Mouse (Mus musculus) macrophage (primary cell): ENCODE measurements around the gene Usp42. TPM values are rescaled to one million over a fixed set of nuclear protein-coding genes. Genes with fewer than 3 reads are reported as not detected.

ENCODE experiments used
- H3K27ac ChIP-seq: fragments of 350-480 bp; formaldehyde crosslinking; 2 replicates; pipeline ENCODE4 v1.9.0; 2021
- H3K36me3 ChIP-seq: fragments of 350-480 bp; formaldehyde crosslinking; 2 replicates; pipeline ENCODE4 v1.9.0; 2021; ENCODE audit errors: inconsistent target
- H3K4me3 ChIP-seq: fragments of 350-480 bp; formaldehyde crosslinking; 2 replicates; pipeline ENCODE4 v1.9.0; 2021; ENCODE audit errors: inconsistent target
- H3K79me2 ChIP-seq: fragments of 350-480 bp; formaldehyde crosslinking; 2 replicates; pipeline ENCODE4 v1.9.0; 2021; ENCODE audit errors: inconsistent target
- WGBS: methylation state at CpG from one replicate; pipeline ENCODE4 v1.1.7; 2026; ENCODE audit warnings: inconsistent platforms; ENCODE audit not compliant: missing documents; 5-methylcytosine and 5-hydroxymethylcytosine counted together
- polyA plus RNA-seq: library from polyadenylated mRNA; stranded (reverse); fragments of 250-400 nt; gene quantifications from 3 replicates; pipeline ENCODE4 v1.2.4, GENCODE M21; 2018; ENCODE audit warnings: inconsistent platforms

Gene Usp42
- polyA plus RNA-seq, 1 experiment from 2014 or later: 7.2 TPM

DNA sequence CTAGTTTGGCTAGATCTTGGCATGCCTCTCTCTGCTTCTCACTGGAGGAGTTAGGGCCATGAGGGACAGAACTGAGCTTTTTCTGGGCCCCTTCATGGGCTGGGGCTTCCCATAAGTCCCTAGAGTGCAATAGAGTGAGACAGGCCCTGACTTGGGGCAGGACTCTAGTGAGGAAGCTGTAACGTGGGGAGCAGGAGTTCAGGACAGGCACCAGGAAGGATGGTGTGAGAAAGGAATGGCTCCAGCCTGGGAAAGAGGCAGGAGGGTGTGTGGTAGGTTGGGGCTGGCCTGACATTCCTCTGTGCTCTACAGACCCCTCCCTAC lies 26.5 kb downstream of the Usp42 start:
- H3K27ac ChIP-seq: no peak overlapping the region
- H3K4me3 ChIP-seq: no peak overlapping the region
- H3K36me3 ChIP-seq: peaks cover 31% of the 10 kb centered on the region; the same call in 1 of the 2 replicates
- 86% methylated on average over 1 of the region's 1 CpGs for WGBS
- H3K79me2 ChIP-seq: no peaks in the 10 kb centered on the region

DNA sequence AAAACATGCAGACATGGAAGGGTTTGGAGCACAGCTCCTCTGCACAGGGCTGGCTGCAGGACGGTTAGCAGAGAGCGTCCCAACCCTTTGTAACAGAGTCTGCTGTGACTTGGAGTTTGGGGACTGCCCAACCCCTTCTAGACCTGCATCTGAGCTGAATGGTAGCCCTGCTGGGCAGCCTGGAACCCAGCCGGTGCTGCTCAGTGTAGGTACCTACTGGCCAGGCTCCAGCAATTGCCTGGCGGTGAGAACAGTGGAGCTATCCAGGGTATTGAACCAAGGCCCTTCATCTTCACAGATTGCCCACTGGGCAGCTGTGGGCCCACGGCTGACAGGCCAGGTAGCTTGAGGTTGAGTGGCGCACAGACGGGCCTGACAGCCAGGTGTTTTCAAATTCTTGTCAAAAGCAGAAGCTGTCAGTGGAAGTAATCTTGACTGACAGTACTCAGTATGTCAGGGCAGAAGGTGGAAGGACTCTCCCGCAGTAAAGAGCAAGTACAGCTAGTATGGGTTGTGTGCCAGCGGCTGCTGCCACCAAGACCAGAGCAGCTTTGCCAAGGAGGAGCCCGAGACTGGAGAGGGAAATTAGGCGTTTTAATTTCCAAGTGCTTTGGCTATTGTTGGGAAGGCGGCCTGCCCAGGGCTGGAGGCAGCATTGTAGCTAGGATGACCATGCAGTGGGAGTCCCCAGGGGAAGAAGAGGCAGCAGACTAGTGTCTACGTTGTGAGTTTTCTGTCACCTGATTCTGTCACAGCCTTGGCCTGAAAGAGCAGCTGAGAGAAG lies 27.0 kb downstream of the Usp42 start:
- Histone ChIP-seq H3K36me3 (peaks cover 29% of the 10 kb centered on the region; the same call in 1 of the 2 replicates), H3K79me2 (no peaks in the 10 kb centered on the region), H3K27ac (no peak overlapping the region), H3K4me3 (no peak overlapping the region)
- 96% methylated on average over 13 of the region's 13 CpGs for WGBS

DNA sequence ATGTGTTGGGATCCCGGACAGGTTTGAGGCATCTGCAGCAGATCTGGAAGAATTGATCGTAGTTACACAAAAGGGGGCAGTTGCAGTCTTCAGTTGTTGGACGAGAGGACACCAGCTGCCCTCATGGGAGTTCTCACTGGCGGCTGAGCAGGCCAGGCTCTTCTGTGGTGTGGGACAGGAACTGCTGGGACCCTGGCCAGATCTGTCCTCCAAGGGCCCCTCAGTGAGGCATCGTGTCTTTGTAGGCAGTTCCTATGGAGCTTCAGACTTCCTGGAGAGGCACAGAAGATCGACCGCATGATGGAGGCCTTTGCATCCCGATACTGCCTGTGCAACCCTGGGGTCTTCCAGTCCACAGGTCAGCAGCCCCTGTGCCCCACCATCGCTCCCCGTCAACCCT lies 31.0 kb downstream of the Usp42 start:
- no peak overlapping the region for H3K4me3 ChIP-seq
- 96% methylated on average over 10 of the region's 10 CpGs for WGBS
- peaks cover 12% of the 10 kb centered on the region; the same call in 1 of the 2 replicates for H3K36me3 ChIP-seq
- H3K27ac ChIP-seq: no peak overlapping the region
- no peaks in the 10 kb centered on the region for H3K79me2 ChIP-seq

DNA sequence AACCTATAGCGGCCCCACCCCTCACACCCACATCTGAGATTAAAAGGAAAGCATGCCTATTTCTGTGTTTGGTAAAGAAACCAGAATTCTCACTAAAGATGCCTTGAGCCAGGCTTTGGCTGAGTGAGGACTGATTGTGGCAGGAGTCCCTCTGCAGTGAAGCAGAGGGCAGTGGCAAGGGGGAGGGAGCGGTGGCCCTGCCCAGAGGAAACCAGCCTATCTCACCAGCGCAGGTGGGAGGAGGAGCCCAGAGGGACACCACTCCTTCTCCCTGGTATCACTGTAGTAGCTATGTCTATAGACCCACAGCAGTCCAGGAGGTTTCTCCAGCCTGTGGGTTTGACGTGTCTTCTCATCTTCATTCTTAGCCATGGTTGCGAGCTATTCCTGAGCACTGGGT lies 31.8 kb downstream of the Usp42 start:
- no peak overlapping the region for H3K4me3 ChIP-seq
- peaks cover 12% of the 10 kb centered on the region; the same call in 1 of the 2 replicates for H3K36me3 ChIP-seq
- WGBS: 91% methylated on average over 5 of the region's 5 CpGs
- no peak overlapping the region for H3K27ac ChIP-seq
- no peaks in the 10 kb centered on the region for H3K79me2 ChIP-seq

DNA sequence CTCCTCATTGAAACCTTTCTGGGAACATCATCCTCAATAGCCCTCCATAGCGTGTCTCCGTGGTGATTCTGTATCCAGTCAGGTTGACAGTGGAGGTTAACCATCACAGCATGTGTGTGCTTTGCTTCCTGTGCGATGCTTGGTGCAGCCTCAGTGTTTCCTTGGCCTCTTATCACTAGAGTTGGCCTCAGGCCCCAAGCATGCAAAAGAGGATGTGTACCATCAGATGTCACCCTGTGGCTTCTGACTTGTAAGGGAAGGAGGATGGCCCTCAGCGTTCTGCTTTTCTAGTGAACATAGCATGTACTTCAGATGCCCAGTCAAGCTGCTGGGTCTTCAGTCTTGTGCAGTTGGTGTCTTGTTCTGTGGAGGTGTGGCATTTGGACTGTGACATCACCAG lies 33.6 kb downstream of the Usp42 start:
- 47% methylated on average over 4 of the region's 4 CpGs for WGBS
- Histone ChIP-seq H3K36me3 (peaks cover 13% of the 10 kb centered on the region; the same call in 1 of the 2 replicates), H3K4me3 (no peak overlapping the region), H3K27ac (no peak overlapping the region), H3K79me2 (no peaks in the 10 kb centered on the region)

DNA sequence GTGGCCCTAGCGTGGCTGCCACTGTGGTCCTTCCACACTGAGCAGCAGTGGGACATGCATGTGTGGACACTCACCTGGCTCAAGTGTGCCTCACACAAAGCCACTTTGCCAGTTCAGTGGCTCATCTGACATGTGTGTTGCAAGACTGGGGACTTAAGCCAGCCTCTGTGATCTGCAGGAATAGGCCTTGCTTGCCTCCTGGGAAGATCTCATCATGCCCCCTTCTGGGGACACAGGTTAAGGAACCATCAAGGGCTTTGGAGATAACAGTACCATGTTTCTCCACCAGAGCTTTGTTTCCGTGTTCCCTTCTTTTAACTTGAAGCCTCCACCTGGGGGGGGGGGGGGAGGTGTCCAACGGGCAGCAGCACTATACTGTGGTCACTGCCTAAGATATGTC lies 35.8 kb downstream of the Usp42 start:
- H3K36me3 ChIP-seq: 0 out of 2 replicates have a peak, but pooled peaks cover 13% of the 10 kb centered on the region
- H3K27ac ChIP-seq: no peak overlapping the region
- H3K79me2 ChIP-seq: no peaks in the 10 kb centered on the region
- H3K4me3 ChIP-seq: no peak overlapping the region
- 50% methylated on average over 3 of the region's 3 CpGs for WGBS

DNA sequence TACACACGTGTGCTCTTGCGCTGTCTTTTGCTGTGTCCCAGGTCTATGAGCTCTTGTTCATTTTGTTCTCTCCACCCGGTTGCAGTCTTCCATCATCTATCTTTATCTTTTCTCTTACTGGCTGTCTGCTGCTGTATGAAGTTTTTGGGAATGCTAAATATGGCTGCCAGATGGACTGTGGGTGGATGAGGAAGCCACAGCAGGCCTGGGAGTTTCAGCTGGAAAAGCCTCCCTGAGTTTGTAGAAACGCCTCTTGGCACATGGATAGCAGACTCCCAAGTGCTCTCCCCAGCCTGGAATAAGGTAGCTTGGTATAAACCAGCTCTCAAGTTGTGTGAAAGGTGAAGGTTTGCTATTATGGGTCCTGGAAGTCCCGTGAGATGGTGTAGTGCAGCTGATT lies 41.2 kb downstream of the Usp42 start:
- no peak overlapping the region for H3K4me3 ChIP-seq
- H3K27ac ChIP-seq: no peak overlapping the region
- H3K36me3 ChIP-seq: peaks cover 13% of the 10 kb centered on the region; the same call in 1 of the 2 replicates
- H3K79me2 ChIP-seq: no peaks in the 10 kb centered on the region
- WGBS: 93% methylated on average over 5 of the region's 5 CpGs

DNA sequence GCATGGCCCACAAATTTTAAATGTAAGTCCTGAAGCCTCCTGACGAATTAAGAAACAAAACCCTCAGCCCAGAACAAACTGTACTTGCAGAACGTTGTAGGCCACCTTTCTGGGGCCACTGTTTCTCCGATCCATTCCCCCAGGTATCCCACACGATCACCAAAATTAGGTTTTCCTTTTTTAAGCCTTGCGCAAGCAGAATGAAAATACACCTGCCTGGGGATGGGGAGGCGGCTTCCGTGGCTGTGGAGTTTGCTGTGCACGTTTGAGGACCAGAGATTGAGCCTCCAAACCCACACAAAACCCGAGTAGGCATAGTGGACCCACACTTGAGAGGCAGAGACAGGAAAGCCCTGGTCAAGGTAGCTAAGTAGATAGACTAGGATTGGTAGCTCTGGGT lies 41.7 kb downstream of the Usp42 start:
- peaks cover 13% of the 10 kb centered on the region; the same call in 1 of the 2 replicates for H3K36me3 ChIP-seq

DNA sequence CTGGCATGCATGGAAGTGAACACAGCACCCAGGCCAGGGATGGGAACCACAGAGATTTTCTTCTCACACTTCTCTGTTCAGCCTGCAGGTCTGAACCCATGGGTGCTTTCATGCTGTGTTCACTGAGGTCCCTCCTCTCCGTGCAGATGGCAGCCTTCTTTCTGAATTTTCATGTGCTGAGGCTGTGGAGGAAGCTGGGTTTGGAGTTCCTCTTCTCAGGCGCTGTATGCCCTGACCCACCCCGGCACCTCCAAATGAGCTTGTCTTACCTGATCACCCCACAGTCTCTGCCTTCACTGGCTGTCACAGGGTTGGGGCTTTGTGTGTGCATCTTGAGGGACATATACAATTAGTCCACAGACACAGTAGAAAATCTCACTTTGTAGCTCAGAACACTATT lies 44.5 kb downstream of the Usp42 start:
- no peak overlapping the region for H3K4me3 ChIP-seq
- 28% methylated on average over 3 of the region's 3 CpGs for WGBS
- H3K79me2 ChIP-seq: no peaks in the 10 kb centered on the region
- H3K36me3 ChIP-seq: peaks cover 2% of the 10 kb centered on the region; the same call in 1 of the 2 replicates
- H3K27ac ChIP-seq: no peak overlapping the region

More for the DNA sequence above, 41.7 kb downstream of the Usp42 start:
- whole genome bisulfite sequencing: 93% methylated on average over 9 of the region's 9 CpGs
- Histone ChIP-seq H3K27ac (no peak overlapping the region), H3K79me2 (no peaks in the 10 kb centered on the region), H3K4me3 (no peak overlapping the region)

DNA sequence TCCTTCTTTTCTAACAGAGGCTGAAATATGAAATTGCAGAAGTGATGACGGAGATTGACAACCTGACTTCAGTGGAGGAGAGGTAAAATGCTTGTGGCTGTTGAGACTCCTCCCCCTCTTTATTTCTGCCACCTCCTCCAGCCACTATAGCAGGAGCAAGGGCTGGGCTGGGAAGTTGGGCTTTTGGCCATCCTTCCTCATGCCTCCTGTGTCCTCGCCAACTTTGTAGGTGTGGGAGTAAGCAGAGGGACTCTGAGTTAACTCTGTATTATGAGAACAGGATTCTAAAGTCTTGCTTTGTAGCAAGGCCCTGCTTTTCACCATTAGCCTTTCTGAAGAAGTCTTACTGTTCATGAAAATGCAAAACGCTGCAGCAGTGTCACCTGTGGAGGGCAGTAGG lies 45.6 kb downstream of the Usp42 start:
- no peaks in the 10 kb centered on the region for H3K79me2 ChIP-seq
- WGBS: 92% methylated on average over 3 of the region's 3 CpGs
- H3K4me3 ChIP-seq: no peak overlapping the region
- H3K27ac ChIP-seq: no peak overlapping the region
- no peaks in the 10 kb centered on the region; the same call in 1 of the 2 replicates for H3K36me3 ChIP-seq

DNA sequence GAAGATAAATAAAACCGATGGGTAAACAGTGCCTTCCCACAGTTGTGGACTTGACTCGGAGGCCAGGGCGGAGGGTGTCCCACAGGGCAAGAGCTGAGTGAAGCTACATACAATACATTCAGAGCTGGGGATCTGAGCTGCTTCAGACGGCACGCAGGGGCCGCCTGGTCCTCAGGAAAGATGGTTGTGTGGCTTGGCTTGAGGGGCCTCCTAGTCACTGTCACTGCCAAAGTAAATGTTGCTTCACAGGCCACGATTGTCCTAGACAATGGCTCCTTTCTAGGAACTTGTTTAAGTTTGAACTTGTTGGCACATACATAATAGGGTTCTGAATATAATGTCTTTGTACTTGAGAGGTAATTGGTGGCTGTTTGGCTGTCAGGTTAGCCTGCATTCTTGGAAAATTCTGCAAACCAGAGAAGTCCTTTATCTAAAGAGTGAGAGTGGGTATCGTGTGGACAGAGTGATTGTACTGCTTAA lies 47.1 kb downstream of the Usp42 start:
- no peaks in the 10 kb centered on the region; the same call in 1 of the 2 replicates for H3K36me3 ChIP-seq

DNA sequence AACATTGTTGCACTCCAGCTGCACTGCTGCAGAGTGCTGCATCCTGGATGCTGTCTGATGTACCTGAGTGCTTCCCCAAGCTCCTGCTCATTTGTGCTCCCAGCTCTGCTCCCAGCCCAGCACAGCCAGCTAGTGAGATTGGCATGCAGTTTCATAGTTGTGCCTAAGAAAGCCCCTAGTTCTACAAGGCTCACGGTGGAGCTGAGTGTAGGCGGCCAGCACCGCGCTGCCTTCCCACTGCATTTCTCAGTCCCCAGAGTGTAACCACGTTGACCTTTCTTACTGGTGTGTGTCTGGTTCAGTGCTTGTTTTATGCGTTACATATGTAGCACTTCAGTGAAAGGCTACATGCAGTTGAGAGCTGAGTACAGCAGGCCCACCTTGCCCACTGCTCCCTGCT lies 48.4 kb downstream of the Usp42 start:
- Histone ChIP-seq H3K36me3 (no peaks in the 10 kb centered on the region; the same call in 1 of the 2 replicates), H3K79me2 (no peaks in the 10 kb centered on the region), H3K27ac (no peak overlapping the region), H3K4me3 (no peak overlapping the region)
- WGBS: 85% methylated on average over 6 of the region's 6 CpGs

More for the DNA sequence above, 47.1 kb downstream of the Usp42 start:
- Histone ChIP-seq H3K27ac (no peak overlapping the region), H3K4me3 (no peak overlapping the region), H3K79me2 (no peaks in the 10 kb centered on the region)
- WGBS: 94% methylated on average over 8 of the region's 8 CpGs

DNA sequence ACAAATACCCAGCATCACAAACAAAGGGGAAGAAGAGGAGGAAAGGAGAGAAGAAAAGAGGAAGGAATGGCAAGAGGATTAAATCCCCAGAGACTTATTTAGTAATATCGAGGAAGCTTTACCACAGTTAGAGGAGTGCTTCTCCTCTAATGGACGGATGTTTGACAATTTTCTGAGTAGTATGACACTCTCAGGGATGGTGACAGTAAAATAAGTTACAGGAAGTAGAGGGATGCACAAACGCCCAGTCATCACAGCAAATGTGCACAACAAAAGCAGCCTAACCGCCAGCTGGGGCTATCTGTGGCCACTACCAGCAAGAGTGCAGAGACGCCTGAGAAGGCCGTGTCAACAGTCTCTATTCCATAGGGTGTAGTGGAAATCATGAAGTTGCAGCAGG lies 52.4 kb downstream of the Usp42 start:
- H3K36me3 ChIP-seq: no peaks in the 10 kb centered on the region
- no peaks in the 10 kb centered on the region; the same call in 1 of the 2 replicates for H3K79me2 ChIP-seq
- no peak overlapping the region for H3K27ac ChIP-seq
- no peak overlapping the region for H3K4me3 ChIP-seq
- WGBS: 10% methylated on average over 6 of the region's 6 CpGs

DNA sequence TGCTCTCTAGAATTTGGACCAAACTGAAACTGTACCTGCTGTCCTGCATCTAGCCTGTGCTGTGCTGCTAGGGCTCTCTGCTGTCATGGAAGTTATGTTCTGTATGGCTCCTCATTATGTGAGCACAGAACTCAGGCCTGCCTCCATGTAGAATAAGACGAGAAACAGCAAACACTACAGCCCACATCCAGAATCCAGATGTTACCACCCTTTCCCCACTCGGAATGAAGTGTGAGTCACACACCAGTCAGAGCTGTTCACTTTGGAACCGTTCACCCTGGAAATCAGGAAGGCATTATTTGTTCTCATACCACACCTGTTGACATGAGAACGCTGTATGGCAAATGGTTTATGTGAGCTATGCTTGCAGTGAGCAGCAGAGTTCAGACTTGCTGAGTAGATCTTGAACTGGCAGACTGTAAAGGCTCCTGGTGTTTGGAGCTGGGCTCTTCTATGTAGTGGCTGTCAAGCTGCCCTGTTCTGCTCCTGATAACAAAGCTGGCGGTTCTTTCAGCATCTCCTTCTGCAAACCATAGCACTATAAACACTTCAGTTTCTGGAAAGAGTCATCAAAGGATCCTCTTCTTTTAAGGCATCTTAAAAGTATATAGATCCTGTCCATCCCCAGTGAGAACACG lies 53.3 kb downstream of the Usp42 start:
- Histone ChIP-seq H3K4me3 (no peak overlapping the region), H3K79me2 (no peaks in the 10 kb centered on the region; the same call in 1 of the 2 replicates), H3K36me3 (no peaks in the 10 kb centered on the region), H3K27ac (no peak overlapping the region)
- WGBS: 69% methylated on average over 6 of the region's 6 CpGs

DNA sequence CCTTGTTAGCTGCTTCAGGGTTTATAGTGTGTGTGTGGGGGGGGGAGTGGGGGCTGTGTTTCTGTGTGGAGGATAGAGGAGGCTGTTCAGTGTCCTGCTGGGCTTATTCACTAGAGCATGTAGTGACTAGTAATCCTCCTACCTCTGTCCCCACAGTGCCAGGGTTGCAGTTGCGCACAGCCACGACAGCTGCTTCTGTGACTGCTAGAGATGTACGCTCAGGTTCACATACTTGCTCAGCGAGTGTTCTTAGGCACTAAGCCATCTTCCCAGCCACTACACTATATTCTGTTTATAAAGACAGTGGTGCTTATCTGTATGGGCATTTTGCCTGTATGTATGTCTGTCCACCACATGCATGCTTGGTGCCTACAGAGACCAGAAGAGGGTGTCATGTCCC lies 54.7 kb downstream of the Usp42 start:
- H3K36me3 ChIP-seq: no peaks in the 10 kb centered on the region
- 95% methylated on average over 4 of the region's 4 CpGs for WGBS
- H3K4me3 ChIP-seq: no peak overlapping the region
- H3K79me2 ChIP-seq: peaks cover 11% of the 10 kb centered on the region; the same call in 1 of the 2 replicates
- H3K27ac ChIP-seq: no peak overlapping the region
